Mouse (Mus musculus) mature B cell (primary cell): ENCODE data around the gene Rbm43.
"Not testable (repeated sequence)": the region's sequence is repeated elsewhere in the genome, so short reads cannot be mapped to it uniquely, and the experiment has no call there.

Source experiments
- in situ Hi-C: fragments of 300-500 bp; cut with MboI; formaldehyde crosslinking; loops from 2 replicates; pipeline ENCODE4 v1.14.3; 2019

Gene Rbm43

DNA sequence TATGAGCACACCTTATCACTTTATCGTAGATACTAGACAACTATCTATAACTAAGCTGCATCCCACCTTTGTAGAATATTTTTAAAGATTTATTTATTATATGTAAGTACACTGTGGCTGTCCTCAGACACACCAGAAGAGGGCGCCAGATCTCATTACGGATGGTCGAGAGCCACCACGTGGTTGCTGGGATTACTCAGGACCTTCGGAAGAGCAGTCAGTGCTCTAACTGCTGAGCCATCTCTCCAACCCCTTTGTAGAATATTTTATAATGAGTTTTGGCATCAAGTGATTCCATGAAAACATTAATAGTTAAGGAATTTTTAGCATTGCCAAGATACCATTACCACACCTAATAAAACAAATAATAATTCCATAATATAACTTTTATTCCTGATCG, 20.4 kb downstream of the Rbm43 start:
- in situ Hi-C loops = no loop called here

- in situ Hi-C loops = no loop called here
Measured at GRCm38 (mm10) chr2:51912740-51913139, 22.2 kb downstream of the Rbm43 start.

- in situ Hi-C loops = no loop called here
Measured at GRCm38 (mm10) chr2:51911864-51912263, 23.1 kb downstream of the Rbm43 start.

- in situ Hi-C loops = no loop called here
Measured at GRCm38 (mm10) chr2:51907538-51908110, 27.3 kb downstream of the Rbm43 start.

DNA sequence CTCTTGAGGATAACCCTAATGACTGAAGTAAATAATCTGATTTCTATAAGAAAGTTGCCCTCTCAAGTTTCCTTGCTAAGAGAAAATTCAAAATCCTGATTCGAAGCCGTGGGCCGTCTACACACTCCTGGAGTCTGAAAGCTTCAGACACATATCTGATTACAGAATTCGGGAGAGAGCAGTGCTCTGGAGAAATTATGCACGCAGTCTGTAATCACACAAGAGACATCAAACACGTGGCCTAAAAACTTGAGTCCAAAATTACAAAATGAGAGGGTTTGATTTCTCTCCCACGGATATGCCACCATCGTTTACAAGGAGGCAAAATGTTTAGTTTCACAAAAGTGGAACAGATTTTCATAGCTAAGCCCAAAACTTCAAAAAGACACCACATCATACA, 29.3 kb downstream of the Rbm43 start:
- in situ Hi-C loops = no loop called here

DNA sequence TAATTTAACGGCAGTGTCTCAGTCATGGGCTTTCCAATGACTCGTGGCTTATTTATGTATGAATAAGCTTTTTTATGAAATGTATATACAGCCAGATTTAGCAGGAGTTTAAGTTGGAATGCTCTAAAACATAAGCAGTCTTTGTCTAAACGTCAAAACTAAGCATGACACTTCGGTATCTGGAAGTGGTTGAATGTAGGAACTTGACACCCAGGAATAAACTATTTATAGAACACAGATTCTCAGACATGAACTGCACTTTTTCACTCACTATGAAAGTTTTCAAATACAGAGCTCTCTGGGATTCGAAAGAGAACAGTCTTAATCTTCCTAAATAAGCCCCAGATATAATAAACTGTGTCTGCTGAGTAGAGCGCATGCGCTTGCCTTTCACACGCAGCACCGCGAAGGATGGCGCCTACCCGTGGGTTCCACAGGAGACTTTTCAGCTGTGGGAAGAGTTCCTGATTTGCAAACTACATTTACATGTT, 42.5 kb downstream of the Rbm43 start:
- in situ Hi-C loops = no loop called here

- in situ Hi-C loops = no loop called here
Measured at GRCm38 (mm10) chr2:51890961-51891360, 44.0 kb downstream of the Rbm43 start.

GRCm38 (mm10) chr2:51890139-51890538, 44.8 kb downstream of the Rbm43 start:
- in situ Hi-C loops = not testable (repeated sequence)

DNA sequence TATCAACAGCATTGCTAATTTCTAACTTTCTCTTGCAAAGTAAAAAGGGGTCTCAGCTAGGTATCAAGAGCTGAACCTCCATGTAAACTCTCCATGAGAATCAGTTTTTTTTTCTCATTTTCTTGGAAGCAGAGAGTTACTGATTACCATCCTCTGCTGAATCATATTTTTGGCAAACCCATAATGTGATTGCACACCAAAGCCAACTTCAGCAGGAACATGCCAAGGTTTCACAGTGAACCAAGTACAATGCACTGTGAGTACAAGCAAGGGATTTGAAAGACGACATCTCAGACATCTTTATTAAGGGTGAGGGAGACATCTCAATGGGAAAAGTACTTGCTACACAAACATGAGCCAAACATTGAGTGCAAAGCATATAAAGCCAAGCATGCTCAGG, 54.8 kb downstream of the Rbm43 start:
- in situ Hi-C loops = no loop called here
